Mouse (Mus musculus) layer of hippocampus, postnatal 14 days (tissue): ENCODE data around the gene Gm42957. TPM values are rescaled to one million over a fixed set of nuclear protein-coding genes. Genes with fewer than 3 reads are reported as not detected.
"Not testable (repeated sequence)": the region's sequence is repeated elsewhere in the genome, so short reads cannot be mapped to it uniquely, and the experiment has no call there.

Experiments
- DNase-seq, 2 experiments: peaks; one replicate each; pipeline ENCODE4 v3.0.0; 2021 to 2022; ENCODE audit warnings: low spot score in 2 of 2, mixed read lengths in 1 of 2
- total RNA-seq, 2 experiments: library from RNA; stranded (reverse); gene quantifications; 2 replicates each; pipeline ENCODE4 v1.2.3; 2021

The Gm42957 gene
- total RNA-seq, 2 experiments from 2014 or later, result 0.10 to 0.44 TPM

DNA sequence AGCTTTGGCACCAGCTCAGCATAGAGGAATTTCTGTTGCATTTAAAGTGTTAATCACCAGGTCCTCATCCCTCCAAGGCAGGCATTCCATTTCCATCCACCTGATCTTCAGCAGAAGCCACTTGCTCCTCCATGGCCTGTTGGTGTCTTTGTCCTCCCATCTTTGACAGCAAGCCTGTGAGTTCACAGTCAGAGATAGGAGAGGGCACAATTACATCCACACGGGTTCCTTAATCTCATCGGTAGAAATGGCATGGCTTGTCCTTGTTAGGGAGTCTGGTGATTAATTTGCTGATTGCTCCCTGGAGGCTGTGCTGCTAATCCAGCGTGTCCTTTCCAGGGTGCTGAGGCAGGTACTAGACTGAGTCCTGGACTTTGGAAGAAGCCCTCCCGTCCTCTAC lies 38.2 kb downstream of the Gm42957 start:
- DNase-seq, result no peak

DNA sequence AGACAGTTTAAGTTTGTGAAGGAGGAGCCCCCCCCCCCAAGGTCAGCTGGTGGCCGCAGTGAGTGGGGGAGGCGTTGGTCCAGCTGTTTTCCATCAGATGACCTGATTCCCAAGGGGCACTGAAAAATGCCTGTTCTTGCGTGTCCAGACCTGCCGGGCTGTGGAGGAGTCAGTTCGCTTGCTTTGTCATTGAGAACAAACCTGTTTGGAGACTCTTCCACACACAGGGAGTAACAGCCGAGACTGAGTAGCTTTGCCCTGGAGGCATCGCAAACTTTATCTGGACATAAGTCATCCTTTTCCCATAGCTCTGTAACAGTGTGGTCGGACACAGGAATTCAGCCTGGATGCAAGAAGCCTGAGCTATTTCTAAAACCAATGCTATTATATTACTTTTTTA lies 39.2 kb downstream of the Gm42957 start:
- DNase-seq, result no peak

DNA sequence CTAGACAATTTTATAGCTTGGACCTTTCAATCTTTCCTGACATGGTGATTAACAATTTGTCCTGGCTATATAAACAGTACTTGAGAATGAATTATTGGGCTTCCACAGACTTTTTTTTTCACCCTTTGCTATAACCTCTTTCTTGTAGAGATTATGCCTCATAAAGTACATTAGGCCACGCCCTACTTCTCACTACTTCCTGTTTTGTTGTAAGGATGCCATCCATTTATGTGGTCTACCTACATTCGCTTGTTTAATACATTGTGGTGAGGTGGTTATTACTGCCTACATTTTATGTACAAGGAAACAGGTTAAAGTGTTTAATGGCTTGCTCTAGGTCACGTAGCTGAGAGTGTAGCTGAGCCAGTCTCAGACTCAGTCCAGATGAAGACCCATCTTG lies 39.9 kb downstream of the Gm42957 start:
- no peak for DNase-seq

DNA sequence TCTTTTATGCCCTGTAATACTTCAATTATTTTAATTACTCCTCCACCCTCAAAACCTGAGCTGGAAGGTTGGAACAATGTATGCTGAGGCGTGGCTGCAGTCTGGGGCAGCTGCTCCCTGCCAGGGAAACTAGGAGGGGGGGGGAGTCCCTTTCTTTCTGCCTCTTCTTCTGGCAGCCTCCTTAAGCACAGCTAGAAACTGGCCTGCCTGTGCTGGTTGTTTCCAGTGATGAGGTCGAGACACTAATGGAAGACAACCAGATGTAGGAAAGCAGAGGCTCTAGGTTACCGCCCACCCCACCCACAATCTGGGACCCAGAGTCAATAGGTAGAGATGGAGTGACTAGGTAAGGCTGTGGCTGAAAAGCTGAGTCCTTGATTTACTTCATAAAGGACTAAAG lies 40.4 kb downstream of the Gm42957 start:
- DNase-seq, result no peak

DNA sequence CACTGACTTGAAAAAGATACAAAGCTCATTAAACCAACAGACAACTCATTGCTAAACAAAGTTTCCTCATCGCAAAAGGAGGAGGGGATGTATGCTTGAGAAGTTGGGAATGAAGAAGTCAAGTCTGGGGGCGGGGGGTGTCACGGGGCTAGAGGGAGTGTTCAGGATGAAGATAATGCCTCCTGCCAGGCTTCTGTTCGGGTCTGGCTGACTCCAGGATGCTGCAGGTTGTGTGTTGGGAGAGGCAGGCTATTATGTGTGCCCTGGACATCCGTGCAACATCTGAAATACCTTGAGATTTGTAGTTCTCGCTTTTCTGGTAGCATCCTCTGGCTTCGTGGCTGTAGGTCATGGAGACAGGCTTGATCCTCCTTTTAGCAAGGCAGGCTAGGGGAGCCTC lies 43.2 kb downstream of the Gm42957 start:
- DNase-seq, result no peak

DNA sequence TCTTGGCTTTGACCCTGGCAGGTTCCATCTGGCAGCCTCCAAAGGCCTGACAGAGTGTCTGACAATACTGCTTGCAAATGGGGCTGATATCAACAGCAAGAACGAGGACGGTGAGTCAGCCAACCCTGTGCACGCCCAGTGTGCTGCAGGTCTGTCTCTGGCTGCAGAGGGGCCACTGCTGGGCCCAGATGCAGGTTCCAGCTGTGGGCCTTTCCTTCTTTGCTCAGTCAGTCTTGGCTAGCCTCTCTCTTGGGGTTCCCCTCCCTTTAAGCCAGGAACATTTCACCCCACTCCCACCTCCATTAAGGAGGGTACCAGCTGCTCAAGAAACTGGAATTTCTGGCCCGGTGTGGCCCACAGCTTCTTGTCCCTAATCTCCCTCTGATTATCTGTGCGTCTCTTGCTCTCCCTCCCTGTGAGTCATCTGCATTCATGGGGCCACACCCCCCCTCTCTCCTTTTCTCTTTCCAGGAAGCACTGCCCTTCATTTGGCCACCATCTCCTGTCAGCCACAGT lies 43.9 kb downstream of the Gm42957 start:
- DNase-seq, result no peak

DNA sequence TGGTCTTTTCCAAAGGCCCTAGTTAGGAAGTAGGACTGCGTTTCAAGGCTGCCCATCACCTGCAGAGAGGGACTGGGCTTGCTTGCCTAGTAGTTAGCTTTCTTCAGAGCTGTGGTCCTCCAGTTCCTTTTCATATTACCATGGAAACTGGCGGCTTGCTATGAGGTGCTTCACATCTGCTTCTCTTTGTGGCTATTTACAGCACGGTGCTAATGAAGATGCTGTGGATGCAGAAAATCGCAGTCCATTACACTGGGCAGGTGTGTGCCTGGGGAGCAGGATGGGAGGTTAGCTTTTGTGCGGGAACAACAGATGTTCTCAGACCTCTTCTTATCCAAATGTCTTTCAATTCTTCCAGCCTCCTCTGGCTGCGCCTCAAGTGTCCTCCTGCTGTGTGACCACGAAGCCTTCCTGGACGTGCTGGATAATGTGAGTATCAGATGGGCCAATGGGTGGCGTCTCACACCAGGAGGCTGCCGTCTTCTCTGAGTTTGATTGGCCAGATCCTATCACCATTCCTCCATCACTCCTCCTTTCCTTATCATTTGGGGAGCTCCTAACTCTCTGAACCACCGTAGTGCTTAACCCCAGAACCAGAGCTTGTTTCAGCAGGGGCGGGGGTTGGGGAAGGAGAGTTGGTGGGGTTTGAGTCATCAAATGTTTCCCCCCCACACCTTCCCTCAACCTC lies 45.1 kb downstream of the Gm42957 start:
- DNase-seq, result no peak

DNA sequence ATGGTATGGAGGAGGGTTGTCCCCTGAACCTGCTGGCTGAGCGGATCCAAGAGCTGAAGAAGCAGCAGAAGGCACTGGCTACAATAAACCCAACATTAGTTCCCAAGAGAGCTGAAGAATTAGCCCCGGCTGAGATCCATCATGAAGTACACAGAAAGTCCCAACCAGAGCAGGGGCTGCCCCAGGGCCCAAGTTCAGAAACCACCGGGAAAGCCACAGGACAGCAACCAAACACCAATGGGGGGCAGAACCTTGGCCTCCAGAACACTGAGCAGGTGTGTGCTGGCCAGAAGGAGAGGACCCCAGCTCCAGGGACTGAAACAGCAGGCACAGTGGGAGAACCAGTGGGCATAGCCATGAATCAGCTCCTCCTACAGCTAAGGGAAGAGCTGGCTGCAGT lies 48.2 kb downstream of the Gm42957 start:
- DNase-seq, result no peak

DNA sequence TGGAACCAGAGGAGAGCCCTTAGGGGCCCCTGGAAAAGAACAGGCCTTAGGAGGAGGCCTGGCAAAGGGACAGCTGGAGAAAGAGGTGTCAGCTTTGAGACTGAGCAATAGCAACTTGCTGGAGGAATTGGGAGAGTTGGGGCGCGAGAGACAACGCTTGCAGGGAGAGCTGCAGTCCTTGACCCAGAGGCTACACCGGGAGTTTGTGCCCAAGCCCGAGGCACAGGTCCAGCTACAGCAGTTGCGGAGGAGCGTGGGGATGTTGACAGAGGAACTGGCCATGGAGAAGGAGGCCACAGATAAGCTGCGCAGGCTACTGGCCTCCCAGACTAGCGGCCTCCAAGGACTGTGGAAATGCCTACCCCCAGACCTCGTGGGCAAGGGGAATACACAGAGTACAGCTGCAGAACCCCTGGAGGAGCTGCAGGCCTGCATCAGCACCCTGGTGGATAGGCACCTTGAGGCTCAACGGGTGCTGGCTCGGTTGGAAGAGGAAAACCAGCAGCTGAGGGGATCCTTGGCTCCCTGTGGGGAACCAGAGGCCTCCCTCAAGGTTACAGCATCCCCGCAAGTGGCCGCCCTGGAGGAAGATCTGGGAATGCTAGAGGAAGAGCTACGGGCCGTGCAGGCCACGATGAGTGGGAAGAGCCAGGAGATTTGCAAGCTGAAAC lies 49.0 kb downstream of the Gm42957 start:
- no peak for DNase-seq

DNA sequence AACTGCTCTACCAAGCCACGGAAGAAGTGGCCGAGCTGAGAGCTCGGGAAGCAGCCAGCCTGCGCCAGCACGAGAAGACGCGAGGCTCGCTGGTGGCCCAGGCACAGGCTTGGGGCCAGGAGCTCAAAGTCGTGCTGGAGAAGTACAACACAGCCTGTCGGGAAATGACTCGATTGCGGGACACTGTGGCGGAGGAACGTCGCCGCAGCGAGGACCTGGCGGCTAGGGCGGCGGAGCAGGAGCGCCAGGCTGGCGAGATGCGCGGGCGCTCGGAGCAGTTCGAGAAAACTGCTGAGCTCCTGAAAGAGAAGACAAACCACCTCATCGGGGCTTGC lies 49.5 kb downstream of the Gm42957 start:
- no peak for DNase-seq

DNA sequence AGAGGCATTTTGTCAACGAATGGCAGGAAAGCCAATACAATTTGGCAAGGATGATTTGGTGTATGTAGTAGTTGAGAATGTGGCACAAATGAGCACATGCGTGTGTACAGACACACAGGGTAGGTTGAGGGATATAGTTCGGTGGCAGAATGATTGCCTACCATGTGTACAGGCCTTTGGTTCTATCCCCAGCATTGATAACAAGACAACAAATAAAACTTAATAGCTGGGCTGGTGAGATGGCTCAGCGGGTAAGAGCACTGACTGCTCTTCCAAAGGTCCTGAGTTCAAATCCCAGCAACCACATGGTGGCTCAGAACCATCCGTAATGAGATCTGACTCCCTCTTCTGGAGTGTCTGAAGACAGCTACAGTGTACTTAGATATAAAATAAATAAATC lies 50.8 kb downstream of the Gm42957 start:
- not testable (repeated sequence) for DNase-seq

DNA sequence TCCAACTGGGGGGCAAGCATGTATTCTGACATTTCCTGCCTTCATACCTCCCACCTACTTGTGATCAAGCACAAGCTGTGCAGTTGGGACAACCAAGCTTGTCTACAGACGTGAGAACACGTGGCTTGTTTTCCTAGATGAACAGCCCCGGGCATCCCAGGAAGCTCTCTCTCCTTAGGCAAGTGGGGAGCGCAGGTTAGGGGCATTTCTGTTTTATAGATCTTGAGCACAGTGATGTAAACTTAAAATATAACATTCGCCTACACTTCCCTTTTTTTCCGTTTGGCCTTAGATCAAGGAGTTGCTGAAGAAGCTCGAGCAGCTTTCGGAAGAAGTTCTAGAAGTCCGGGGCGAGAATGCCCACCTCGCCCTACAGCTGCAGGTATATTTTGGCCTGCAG lies 53.6 kb downstream of the Gm42957 start:
- no peak for DNase-seq

DNA sequence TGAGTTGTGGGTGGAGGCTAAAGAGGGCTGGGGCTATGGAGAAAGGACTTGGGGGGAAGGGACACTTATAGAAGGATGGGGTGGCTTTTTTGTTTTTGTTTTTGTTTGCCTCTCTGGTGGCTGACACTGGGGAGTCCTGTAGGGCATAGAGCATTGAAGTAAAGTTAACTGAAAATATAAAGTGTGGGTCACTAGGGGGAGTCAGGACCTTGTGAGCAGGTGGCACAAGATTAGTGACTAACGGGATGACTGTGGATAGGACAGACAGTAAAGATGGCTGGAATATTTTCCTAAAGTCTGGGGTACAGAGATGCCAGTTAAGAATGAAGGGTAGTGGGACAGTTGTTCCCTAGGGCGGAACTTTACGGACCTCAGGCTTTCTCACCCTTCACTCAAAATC lies 55.0 kb downstream of the Gm42957 start:
- DNase-seq, result no peak

DNA sequence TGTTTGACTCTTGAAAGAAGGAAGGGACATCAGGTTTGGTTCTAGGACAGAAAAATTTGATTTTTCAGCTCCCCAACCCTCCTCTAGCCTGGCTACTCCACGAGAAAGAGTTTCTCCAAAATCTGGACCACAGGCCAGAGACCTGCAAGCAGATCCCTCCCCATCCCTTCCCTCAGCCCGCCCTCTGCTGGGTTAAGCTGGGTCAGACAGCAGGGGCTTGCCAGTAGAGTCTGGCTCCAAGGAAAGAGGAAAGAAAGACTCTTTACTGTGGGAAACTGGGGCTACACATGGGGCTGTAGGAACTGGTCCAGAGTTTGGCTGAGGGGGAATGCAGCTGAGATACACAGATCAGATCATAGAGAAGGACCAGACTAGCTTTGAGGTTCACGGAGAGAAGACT lies 57.2 kb downstream of the Gm42957 start:
- no peak for DNase-seq

DNA sequence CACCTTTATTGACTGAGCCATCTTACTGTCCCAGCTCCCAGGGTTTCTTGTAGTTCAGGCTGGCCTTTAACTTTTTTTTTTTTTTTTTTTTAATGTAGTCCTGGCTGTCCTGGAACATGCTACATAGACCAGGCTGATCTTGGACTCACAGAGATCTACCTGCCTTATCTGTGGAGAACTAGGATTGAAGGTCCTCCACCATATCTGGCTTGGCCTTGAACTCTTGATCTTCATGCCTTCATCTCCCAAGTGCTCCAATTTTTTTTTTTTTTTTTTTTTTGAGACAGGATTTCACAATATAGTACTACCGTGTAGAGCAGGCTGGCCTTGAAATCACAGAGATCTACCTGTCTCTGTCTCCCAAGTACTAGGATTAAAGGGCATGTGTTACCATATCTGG lies 58.3 kb downstream of the Gm42957 start:
- no peak for DNase-seq

DNA sequence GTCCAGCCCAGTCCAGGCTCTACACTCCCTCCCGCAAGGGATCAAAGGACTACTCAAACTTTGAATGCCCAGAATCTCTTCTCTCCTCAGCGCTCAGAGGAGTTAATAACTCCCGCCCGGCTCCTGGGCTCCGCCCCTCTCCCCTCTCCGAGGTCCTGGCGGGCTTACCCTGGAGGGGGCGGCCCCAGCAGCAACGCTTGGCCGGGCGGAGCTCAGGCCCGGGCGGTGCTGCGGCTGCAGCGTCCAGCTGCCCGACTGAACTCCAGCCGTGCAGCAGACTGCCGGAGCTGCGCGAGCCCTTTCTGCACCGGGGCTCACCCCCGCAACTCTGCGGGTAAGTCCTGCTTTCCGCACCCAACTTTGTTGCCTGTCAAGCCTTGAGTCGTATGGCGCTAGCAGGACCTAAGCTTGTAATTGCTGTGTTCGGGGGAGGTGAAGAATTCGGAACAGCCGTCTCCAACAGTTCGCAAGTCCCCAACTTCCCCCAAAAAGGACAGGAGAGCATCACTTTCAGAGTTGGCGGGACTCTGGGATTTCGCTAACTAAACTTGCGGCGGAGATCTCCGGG lies 61.0 kb downstream of the Gm42957 start, which contains the start of gene Pias3:
Gene Pias3 (plus strand): TSS at position 187 of the 568 bp plus-strand sequence.
- peak; percentile 59 to 62 for DNase-seq

DNA sequence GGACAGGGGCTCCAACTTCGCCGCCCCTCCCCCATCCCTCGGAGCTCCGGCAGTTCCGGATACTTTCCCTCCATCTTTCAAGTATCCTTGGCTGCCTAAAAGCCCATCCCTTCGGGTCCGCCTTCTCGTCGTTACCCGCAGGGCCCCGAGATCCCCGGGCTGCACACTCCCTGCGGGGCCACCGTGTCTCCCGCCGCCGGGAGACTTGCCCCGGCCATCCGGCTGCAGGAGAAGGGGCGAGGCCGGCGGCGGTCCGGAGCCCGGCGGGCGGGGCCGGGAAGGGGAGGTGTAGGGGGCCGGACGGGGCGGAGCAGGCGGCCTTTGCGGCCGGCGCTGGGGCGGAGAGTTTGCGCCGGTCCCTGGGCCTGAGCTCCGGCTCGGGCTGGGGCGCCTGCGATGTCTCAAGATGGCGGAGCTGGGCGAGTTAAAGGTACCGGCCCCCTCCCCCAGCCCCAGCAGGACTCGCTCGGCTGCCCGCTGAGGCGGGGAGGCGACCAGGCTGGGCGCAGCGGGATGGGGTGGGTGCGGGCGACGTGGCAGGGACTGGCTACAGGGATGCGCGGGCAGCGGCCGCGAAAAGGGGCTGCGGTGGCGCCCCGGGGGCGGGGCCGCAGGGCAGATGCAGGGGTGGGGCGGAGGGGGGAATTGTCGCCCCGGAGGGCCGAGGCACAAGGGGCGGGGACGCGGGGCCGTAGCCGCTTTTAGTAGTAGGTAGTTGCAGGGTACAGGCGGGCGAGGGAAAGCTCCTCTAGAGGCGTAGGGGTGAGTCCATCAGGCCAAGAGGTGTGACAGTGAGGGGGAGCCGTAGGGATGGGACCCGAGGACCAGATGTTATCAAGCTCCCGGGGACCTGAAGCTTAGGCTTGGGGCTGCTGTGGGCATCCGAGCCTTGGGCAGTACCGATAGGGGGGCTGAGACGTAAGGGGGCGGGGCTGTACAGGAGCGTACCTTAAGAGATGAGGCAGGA lies 61.8 kb downstream of the Gm42957 start:
- DNase-seq, result peak; percentile 79 to 81

DNA sequence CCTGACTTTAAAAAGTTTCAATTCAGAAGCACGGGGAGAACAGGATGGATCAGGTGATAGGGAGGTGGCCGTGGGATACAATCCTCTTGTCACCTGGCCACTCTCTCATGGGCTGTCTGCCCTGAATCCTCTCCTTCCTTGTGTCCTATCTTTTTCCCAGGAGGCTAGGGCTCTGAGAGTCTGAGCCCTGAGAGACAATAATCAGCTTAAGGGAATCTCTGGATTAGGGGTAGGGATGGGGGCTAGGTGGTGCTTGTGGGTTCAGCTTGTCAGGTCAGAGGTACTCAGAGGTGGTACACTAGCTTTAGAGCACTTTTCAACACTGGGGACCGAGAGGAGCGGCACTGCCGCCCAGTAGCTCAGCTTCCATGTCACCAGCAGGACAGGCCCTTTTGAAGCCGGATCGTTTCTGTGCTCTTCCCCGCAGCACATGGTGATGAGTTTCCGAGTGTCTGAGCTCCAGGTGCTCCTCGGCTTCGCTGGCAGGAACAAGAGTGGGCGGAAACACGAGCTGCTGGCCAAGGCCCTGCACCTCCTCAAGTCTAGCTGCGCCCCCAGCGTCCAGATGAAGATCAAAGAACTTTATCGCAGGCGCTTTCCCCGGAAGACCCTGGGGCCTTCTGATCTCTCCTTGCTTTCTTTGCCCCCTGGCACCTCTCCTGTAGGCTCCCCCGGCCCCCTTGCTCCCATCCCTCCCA lies 63.9 kb downstream of the Gm42957 start:
- no peak for DNase-seq

DNA sequence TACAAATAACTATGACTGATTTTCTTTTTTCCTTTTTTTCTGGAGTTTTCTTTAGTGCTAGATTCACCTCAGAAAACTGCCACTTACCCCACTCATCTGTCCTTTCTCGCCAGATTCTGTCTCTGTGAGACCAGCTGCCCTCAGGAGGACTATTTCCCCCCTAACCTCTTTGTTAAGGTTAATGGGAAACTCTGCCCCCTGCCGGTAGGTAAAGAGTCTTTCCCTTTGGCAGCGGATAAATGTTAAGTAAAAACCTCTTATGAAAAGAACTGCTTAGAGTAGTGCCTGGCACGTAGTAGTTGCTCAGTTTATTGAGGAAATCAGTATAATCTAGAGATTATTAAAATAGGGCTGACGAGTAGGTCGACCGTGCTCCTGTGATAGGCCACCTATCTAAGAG lies 65.1 kb downstream of the Gm42957 start:
- DNase-seq, result no peak

DNA sequence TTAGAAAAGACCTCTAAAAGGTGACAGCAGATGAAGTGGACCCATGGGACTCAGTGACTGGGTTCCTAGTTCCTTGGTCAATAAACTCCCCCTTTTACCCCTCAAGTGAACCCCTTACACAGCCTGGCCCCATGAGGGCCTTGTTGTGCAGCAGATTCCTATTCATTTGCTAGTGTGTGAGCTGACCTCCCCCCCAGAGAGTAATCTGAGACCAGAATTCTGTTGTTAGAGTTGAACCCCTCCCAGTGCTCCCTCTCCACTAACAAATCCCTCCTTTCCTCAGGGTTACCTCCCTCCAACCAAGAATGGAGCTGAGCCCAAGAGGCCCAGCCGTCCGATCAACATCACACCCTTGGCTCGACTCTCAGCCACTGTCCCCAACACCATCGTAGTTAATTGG lies 65.7 kb downstream of the Gm42957 start:
- no peak for DNase-seq
